Mouse (Mus musculus): ENCODE results near the gene Enho. TPM values are rescaled to one million over a fixed set of nuclear protein-coding genes. Genes with fewer than 3 reads are reported as not detected.
A peak's percentile ranks its signal among the peaks of the same experiment; 100 is the strongest.
"Not testable (repeated sequence)": the region's sequence is repeated elsewhere in the genome, so short reads cannot be mapped to it uniquely, and the experiment has no call there.

Gene Enho
- 1.4 and 1.7 TPM in 2 replicates for polyA plus RNA-seq (2011; ENCODE audit: insufficient read length, low read depth, missing spikeins)

DNA sequence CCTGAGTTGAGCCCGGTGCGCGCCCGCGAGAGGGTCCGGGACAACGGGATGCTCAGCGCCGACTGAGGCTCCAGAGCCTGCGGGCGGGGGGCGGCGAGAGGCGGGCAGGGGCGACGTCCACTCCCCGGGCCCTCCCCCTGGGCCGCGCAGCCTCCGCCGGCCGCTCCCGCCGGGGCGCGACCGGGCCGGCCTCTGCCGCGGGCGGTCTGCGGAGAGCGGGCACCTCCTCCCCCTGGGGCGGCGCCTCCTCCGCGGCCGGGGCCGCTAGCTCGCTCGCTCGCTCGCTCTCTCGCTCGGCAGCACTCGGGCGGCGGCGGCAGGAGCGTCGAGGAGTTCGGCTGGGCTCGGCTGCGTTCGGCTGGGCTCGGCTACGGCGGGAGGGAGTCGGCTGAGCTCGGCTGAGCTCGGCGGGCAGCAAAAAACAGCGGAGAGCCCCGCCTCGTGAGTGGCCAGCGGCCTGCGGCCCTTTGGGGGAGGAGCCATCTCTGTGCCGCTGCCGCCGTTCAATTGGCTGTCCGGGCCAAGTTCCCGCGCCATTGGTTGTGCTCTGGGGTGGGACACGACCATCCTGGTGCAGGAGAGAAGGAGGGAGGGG lies at the start of gene Enho:
Enho (minus strand) TSS at position 412 of the 595 bp plus-strand sequence.
- TF ChIP-seq CTCF (IDR thresholded peaks at IDR 0.05; ENCODE audit: borderline replicate concordance, insufficient read depth, low read length) = no peak
- Histone ChIP-seq H3K4me1 (ENCODE audit: control insufficient read depth, insufficient read depth, low read length) (0 out of 2 replicates have a peak, but pooled peaks cover 5% of the 10 kb centered on the region), H3K27ac (ENCODE audit: insufficient read depth, low read length) (no peak within 1 kb of the TSS), H3K4me3 (ENCODE audit: insufficient read depth, low read length) (peak within 1 kb of the TSS; percentile 39)

DNA sequence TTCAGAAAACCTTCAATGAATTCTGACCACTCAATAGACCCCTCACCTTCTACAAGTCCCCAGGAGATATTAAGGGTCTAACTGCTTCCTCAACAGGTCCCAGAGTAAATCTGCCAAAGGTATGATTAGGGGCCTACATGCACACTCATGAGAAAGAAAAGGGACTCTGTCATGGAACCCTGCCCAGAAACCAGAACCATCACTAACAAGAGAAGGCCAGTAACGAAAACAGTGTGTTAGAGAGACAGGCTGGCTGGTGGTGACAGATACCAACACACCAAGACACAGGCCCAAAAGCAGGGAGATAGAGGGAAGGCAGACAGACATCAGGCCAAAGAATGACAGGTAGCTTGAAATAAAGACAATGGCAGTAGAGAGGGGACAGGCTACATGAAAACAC lies 48.4 kb upstream of the Enho start:
- H3K27ac ChIP-seq (ENCODE audit: insufficient read depth, low read length); H3K4me3 ChIP-seq (ENCODE audit: insufficient read depth, low read length); H3K4me1 ChIP-seq (ENCODE audit: control insufficient read depth, insufficient read depth, low read length): not testable (repeated sequence)

DNA sequence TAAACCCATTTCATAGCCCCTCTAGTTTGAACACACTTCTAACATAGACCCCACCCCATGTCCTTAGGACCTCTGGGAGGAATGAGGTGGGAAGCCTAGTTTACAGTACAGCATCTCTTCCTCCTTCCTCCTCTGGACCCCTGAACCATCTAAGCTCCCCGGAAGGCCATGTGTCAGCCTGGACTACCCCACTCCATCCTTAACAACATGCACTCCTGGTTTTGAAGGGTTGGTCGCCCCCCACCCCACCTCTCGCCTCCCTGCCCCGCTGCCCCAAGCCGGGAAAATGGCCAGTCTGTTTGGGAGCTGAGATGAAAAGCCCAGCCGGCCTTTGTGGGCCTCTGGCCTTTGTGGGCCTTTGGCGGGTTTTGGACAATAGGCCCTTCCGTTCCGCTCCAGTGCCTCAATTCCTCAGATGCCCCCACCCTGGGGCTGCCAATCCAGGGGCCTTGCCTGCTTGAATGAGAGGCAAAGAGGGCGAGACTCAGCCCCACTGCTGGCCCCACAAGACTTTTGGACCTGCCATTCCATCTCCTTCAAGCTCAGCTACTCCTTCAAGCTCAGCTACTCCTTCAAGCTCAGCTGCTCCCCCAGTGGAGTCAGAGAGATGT lies 45.9 kb upstream of the Enho start:
- H3K27ac ChIP-seq (ENCODE audit: insufficient read depth, low read length); H3K4me1 ChIP-seq (ENCODE audit: control insufficient read depth, insufficient read depth, low read length); H3K4me3 ChIP-seq (ENCODE audit: insufficient read depth, low read length): not testable (repeated sequence)

DNA sequence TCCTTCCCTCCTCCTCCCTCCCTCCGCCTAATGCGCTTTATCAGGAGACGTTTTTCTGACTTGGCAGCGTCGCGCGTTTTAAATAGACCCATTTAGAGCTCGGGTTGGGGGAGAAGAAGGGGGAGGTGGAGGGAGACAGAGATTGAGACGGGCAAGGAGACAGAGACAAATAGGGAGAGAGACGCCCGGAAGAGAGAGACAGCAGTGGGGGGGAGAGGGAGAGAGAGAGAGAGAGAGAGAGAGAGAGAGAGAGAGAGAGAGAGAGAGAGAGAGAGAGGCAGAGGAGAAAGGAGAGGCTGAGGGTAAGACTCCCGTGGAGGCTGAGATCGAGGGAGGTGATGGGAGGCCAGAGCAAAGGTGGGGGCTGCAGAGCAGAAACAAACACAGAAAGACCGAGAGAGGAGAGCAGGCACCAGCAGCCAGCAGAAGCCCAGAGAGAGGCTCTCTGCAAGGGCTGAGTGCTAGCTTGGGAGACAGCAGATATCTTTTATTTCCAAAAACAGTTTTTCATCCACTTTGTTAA lies 44.9 kb upstream of the Enho start:
- H3K4me3 ChIP-seq (ENCODE audit: insufficient read depth, low read length); H3K27ac ChIP-seq (ENCODE audit: insufficient read depth, low read length); H3K4me1 ChIP-seq (ENCODE audit: control insufficient read depth, insufficient read depth, low read length): not testable (repeated sequence)

DNA sequence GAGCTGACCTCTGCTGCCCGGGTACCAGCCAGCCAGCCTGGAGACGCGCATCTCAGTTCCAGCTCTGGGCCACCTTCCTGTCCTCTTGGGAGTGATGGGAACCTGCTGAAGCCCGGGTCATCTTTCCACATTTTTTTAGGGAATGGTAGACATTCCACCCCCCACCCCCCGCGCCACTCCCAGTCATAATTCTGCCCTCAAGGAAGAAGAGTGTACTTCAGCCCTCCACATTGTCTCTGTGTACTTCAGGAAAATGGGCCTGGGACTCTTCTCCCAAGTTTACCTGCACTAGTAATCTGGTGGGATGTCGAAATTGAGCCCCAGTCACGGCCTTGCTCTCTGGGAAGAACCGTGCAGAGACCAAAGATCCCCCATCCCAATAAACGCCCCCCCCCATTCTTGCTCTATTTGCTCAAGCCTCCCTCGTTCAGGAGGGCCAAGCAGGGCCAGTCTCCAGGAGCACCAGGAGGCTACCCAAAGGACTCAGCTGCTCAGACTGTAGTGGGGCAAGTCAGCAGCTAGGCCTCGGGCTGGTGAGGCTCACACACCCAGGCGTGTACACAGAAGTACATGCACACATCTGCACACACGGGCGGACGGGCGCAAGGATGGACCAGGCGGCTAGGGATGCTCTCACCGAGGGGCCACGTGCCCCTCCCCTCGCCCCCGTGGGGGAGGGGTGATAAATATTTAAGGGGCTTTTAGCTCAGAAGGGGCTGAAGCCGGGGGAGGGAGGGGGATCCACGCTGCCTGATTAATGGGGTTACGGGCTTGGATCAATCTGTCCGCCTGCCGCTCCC lies 44.2 kb upstream of the Enho start:
- H3K27ac ChIP-seq (ENCODE audit: insufficient read depth, low read length); H3K4me3 ChIP-seq (ENCODE audit: insufficient read depth, low read length); H3K4me1 ChIP-seq (ENCODE audit: control insufficient read depth, insufficient read depth, low read length): not testable (repeated sequence)

DNA sequence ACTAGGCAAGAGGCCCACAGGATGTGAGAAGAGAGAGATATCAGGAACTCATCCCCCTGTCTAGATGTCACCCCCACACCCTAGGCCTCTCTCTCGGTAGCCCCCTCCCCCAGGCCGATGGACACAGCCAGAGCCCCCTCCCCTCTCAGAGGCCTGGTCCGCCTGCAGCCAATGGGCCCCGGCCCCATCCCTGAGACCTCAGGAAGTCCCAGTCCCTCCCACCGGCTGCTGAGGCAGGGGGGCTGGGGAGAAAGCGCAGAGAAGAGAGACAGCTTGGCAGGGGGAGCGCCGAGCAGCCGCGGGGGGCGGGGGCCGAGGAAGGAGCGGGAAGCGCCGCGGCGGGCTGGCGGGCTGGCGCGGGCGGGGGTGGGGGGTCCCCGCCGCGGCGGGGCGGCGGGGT lies 43.2 kb upstream of the Enho start:
- not testable (repeated sequence) for H3K4me1 ChIP-seq (ENCODE audit: control insufficient read depth, insufficient read depth, low read length)
- H3K4me3 ChIP-seq (ENCODE audit: insufficient read depth, low read length) = peak overlapping the region; percentile 8; the same call in 1 of the 2 replicates

DNA sequence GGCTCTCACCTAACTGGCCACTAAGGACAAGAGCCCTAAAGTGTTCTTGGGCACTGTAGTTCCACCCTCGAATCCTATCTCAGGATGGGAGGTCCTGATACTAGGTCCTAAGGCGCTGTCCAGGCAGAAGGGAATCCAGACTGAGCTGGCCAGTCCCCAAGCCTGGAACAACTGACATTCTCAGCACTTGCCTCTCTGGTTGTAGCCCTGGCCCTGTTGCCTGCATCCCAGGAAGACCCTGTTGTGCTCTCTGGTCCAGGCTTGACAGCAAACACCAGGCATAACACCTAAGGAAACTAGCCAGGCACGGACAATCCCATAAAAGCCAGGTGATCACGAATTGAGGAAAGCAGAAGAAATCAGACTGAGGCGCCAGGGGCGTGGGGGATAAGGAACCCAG lies 42.7 kb upstream of the Enho start:
- H3K27ac ChIP-seq (ENCODE audit: insufficient read depth, low read length) = no peak overlapping the region
- no peak overlapping the region for H3K4me3 ChIP-seq (ENCODE audit: insufficient read depth, low read length)
- H3K4me1 ChIP-seq (ENCODE audit: control insufficient read depth, insufficient read depth, low read length) = no peaks in the 10 kb centered on the region
- TF ChIP-seq CTCF (IDR thresholded peaks at IDR 0.05; ENCODE audit: borderline replicate concordance, insufficient read depth, low read length) (no peak), POLR2A (IDR thresholded peaks at IDR 0.05; ENCODE audit: low read depth, low read length) (no peak)

More for the DNA sequence above, 43.2 kb upstream of the Enho start:
- not testable (repeated sequence) for H3K27ac ChIP-seq (ENCODE audit: insufficient read depth, low read length)

DNA sequence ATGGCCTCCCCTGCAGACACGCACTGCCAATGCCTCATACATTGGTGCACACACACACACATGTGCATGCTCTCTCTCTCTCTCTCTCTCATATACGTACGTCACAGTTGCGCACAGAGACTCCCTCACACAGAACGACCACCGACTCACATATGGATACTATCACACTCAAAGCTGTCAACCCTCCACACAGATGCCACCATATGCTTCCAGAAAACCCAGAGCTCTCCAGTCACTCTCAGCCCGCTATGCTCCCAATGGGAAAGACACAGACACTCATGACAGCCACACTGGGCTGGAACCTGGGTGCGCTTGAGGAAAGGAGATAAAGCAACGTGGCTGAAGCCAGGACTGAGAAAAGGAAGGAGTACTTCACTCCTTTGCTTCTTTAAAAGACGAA lies 41.8 kb upstream of the Enho start:
- Histone ChIP-seq H3K27ac (ENCODE audit: insufficient read depth, low read length) (no peak overlapping the region), H3K4me1 (ENCODE audit: control insufficient read depth, insufficient read depth, low read length) (peaks cover 5% of the 10 kb centered on the region), H3K4me3 (ENCODE audit: insufficient read depth, low read length) (no peak overlapping the region)
- no peak for TF ChIP-seq POLR2A (IDR thresholded peaks at IDR 0.05; ENCODE audit: low read depth, low read length)

DNA sequence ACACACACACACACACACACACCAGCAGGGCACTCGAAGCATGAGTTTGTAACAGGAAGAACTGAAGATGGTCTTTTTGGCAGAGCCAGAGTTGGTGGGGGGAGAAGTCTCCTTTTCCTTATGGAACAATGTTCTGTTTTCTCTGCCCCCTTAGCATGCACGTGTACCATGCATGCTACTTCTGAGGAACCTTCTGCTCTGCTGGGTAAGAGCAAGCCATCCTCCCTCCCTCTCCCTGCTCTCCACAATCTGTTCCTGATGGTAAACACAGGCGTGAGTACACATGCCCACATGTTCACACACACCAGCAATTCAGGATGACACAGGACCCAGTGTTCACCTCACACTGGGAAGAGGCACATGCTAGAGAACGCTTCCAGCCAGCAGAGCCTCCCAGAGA lies 41.1 kb upstream of the Enho start:
- H3K27ac ChIP-seq (ENCODE audit: insufficient read depth, low read length) = no peak overlapping the region
- H3K4me1 ChIP-seq (ENCODE audit: control insufficient read depth, insufficient read depth, low read length) = peaks cover 10% of the 10 kb centered on the region
- no peak overlapping the region for H3K4me3 ChIP-seq (ENCODE audit: insufficient read depth, low read length)
- TF ChIP-seq CTCF (IDR thresholded peaks at IDR 0.05; ENCODE audit: borderline replicate concordance, insufficient read depth, low read length) = no peak
- no peak for TF ChIP-seq POLR2A (IDR thresholded peaks at IDR 0.05; ENCODE audit: low read depth, low read length)

DNA sequence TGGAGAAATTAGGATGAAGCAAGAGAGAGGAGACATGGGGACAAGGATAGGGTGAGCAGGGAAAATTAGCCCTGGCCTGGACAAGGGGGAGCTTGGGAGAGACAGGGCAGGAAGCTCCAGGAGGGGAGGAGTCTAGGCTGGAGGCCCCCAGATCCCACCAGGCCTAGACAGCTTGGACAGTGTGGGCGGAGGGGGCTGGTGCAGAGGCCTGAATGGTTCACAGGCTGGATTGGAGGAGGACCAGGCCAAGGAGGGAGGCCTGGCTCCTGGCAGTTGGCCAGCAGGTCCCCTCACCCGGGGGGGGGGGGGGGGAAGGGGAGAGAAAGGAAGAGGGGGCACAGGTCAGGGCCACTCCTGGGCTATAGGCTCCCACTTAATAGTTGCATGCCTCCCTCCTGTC lies 39.2 kb upstream of the Enho start:
- TF ChIP-seq CTCF (IDR thresholded peaks at IDR 0.05; ENCODE audit: borderline replicate concordance, insufficient read depth, low read length) = no peak
- TF ChIP-seq POLR2A (IDR thresholded peaks at IDR 0.05; ENCODE audit: low read depth, low read length) = no peak
- Histone ChIP-seq H3K4me3 (ENCODE audit: insufficient read depth, low read length) (no peak overlapping the region), H3K27ac (ENCODE audit: insufficient read depth, low read length) (no peak overlapping the region), H3K4me1 (ENCODE audit: control insufficient read depth, insufficient read depth, low read length) (peaks cover 10% of the 10 kb centered on the region)

DNA sequence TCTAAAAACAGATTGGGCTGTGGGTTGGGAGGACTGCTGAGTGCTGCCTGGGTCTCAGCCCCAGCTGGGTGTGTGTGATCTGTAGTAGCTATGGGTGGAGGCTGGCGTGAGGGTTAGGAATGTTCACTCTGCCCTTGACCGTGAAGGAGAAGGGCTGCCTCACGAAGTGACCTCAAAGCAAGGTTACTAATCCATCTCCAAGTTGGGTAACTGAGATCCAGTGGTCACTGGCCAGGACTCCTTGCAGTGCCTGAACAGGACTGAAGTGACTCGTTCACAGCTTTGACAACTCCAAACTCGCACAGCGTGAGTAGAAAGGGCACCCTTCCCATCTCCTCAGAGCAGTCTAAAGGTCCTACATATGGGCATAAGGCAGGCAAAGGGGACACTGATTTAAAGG lies 38.7 kb upstream of the Enho start:
- Histone ChIP-seq H3K27ac (ENCODE audit: insufficient read depth, low read length) (no peak overlapping the region), H3K4me1 (ENCODE audit: control insufficient read depth, insufficient read depth, low read length) (peaks cover 10% of the 10 kb centered on the region), H3K4me3 (ENCODE audit: insufficient read depth, low read length) (no peak overlapping the region)
- TF ChIP-seq CTCF (IDR thresholded peaks at IDR 0.05; ENCODE audit: borderline replicate concordance, insufficient read depth, low read length) = no peak
- TF ChIP-seq POLR2A (IDR thresholded peaks at IDR 0.05; ENCODE audit: low read depth, low read length) = no peak
